Mouse (Mus musculus): ENCODE results near the gene Srcin1. TPM values are rescaled to one million over a fixed set of nuclear protein-coding genes. Genes with fewer than 3 reads are reported as not detected.

The Srcin1 gene
- polyA plus RNA-seq, 1 experiment from 2014 or later, result 8.5 TPM

DNA sequence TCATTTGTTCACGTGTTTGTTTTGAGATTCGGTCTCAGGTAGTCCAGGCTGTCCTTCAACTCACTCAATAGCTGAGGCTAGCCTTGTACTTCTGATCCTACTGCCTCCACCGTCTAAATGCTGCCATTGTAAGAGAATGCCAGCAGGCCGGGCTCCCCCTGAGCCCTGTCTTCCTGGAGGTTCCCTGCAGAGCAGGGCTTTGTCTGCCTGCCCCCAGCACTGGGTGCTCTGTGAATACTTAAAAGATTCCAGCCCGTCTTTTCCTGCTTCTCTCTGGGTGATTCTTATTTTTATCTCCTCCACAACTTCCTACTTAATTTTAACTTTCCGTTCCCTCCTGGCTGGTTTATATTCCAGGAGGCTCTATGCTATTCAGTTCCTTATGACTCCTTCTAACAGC lies 26.2 kb upstream of the Srcin1 start:
- no peak overlapping the region for H3K4me3 ChIP-seq (replicated peaks)
- no peak overlapping the region for H3K27ac ChIP-seq
- no peak overlapping the region for H3K4me2 ChIP-seq (replicated peaks)
- H3K4me1 ChIP-seq (replicated peaks), result no peaks in the 10 kb centered on the region
- no peaks in the 10 kb centered on the region for H3K36me3 ChIP-seq
- H3K27me3 ChIP-seq, result no peaks in the 10 kb centered on the region
- H3K9ac ChIP-seq (replicated peaks), result no peak overlapping the region
- no peaks in the 10 kb centered on the region for H3K9me3 ChIP-seq
- 18% methylated on average over 6 of the region's 6 CpGs for WGBS
- no peak for ATAC-seq

DNA sequence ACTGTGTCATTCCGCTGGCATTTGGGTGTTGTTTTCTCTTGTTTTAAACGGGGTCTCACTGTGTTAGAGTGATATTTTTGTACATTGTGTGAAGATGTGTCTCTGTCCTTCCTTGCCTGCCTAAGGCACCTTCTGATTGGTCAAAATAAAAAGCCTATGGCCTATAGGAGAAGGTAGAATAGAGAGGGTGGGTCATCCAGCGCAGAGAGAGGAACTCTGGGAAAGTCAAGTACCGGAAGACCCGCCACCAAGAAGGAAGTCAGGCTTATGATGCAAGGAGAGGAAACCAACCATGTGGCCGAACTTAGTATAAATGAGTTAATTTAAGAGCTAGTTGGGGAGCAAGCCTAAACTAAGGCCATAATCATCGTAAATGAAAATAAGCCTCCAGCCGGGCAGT lies 23.1 kb upstream of the Srcin1 start:
- Histone ChIP-seq H3K9ac (replicated peaks) (no peak overlapping the region), H3K4me3 (replicated peaks) (no peak overlapping the region), H3K27me3 (no peaks in the 10 kb centered on the region), H3K27ac (no peak overlapping the region), H3K9me3 (no peaks in the 10 kb centered on the region), H3K4me1 (replicated peaks) (no peaks in the 10 kb centered on the region), H3K4me2 (replicated peaks) (no peak overlapping the region), H3K36me3 (no peaks in the 10 kb centered on the region)
- WGBS, result 93% methylated on average over 8 of the region's 8 CpGs
- ATAC-seq, result no peak

DNA sequence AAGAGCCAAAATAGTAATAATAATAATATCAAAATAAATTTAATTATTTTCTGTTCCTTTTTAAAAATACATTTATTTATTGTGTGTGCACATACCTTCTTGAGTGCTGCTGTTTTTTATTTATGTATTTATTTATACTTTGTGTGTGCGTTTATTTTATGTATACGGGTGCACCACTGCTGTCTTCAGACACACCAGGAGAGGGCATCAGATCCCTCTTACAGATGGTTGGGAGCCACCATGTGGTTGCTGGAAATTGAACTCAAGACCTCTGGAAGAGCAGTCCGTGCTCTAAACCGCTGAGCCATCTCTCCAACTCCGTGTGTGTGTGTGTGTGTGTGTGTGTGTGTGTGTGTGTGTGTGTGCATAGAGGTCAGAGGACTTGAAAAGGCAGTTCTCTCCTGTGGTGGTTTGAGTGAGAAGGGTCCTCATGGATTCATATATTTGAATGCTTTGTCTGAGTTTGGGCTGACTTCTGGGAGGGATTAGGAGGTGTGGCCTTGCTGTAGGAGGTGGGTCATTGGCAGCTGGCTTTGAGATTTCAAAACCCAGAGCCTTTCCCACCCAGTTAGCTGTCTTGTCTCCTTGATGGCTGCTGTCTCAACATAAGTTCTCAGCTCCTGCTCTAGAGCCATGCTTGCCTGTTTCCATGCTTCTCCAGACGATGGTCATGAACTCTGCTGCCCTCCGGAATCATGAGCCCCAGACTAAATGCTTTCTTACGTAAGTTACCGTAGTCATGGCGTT lies 22.1 kb upstream of the Srcin1 start:
- no peaks in the 10 kb centered on the region for H3K4me1 ChIP-seq (replicated peaks)
- H3K4me3 ChIP-seq (replicated peaks), result no peak overlapping the region
- no peaks in the 10 kb centered on the region for H3K9me3 ChIP-seq
- H3K27ac ChIP-seq, result no peak overlapping the region
- H3K27me3 ChIP-seq, result no peaks in the 10 kb centered on the region
- no peak for ATAC-seq
- 77% methylated on average over 10 of the region's 10 CpGs for WGBS
- H3K9ac ChIP-seq (replicated peaks), result no peak overlapping the region
- H3K36me3 ChIP-seq, result no peaks in the 10 kb centered on the region
- no peak overlapping the region for H3K4me2 ChIP-seq (replicated peaks)

DNA sequence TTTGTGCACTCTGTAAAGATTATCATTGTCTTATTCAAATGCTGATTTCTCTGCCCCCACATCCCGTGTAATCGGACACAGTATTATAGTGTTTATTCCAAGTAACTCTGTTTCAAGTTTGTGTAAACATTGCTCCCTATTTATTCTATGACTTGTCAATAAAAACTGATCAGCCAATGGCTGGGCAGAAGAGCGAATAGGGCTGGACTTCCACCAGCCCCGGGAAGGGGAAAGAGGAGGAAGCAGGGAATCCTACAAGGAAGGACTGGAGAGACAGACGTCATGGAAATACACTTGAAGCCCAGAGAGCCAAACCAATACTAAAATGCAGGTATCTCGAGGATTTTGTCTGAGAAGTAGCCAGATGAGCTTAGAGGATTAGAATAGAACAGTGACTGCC lies 18.1 kb upstream of the Srcin1 start:
- Histone ChIP-seq H3K9ac (replicated peaks) (no peak overlapping the region), H3K9me3 (no peaks in the 10 kb centered on the region), H3K36me3 (no peaks in the 10 kb centered on the region), H3K4me3 (replicated peaks) (no peak overlapping the region), H3K27me3 (0 out of 2 replicates have a peak, but pooled peaks cover 7% of the 10 kb centered on the region), H3K4me1 (replicated peaks) (peaks cover 15% of the 10 kb centered on the region), H3K27ac (no peak overlapping the region), H3K4me2 (replicated peaks) (no peak overlapping the region)
- 60% methylated on average over 6 of the region's 6 CpGs for WGBS
- ATAC-seq, result no peak

DNA sequence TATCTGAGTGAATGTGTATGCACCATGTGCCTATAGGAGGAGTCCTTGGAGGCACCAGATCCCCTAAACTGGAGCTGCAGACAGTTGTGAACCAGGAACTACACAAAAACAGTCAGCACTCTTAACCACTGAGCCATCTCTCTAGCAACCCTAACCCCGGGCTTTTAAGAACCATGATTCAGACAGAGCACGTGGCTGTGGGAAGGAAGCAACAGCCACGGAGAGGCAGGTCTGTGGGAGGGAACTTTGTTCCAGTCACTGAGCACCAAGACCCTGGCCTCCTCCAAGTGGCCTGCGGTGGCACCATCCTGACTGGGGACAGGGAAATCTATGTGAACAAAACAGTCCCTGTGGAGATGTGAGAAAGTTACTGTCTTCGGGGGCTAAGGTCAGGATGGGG lies 15.9 kb upstream of the Srcin1 start:
- H3K9ac ChIP-seq (replicated peaks), result no peak overlapping the region
- 26% methylated on average over 5 of the region's 5 CpGs for WGBS
- H3K27me3 ChIP-seq, result 0 out of 2 replicates have a peak, but pooled peaks cover 7% of the 10 kb centered on the region
- H3K9me3 ChIP-seq, result no peaks in the 10 kb centered on the region
- H3K4me3 ChIP-seq (replicated peaks), result no peak overlapping the region
- H3K4me2 ChIP-seq (replicated peaks), result no peak overlapping the region
- peaks cover 17% of the 10 kb centered on the region for H3K4me1 ChIP-seq (replicated peaks)
- H3K27ac ChIP-seq, result no peak overlapping the region
- no peak for ATAC-seq
- H3K36me3 ChIP-seq, result no peaks in the 10 kb centered on the region

DNA sequence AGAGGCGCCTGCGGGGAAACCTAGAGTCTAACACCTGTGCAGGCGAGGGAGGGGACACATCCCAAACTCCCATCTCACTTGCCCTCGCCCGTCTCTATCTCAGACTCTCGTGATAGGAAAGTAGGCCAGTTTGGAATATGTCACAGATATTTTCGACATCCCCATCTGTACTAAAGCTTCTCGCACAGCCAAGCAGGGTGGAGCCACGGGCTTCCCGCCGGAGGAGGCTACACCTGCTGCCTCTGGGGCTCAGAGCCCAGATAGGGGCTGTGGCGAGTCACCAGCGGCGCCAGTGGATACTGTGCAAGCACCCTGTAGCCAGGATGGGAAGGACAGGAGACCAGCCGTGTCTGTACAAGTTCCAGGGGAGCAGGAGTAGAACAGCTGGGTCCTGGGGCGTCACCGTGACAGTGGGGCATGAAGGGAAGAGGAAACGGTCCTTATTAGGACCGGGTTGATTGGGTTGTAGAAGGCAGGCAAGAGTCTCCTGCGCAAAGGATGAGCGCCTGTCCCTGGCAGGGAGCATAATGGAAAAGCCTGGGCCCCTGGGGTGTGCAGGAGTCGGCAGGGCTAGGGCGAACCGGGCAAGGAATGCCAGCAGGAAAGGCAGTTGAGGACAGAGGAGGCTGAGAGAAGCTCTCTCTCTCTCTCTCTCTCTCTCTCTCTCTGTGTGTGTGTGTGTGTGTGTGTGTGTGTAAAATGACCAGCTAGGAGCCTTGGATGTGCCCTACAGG lies 14.4 kb upstream of the Srcin1 start:
- H3K9ac ChIP-seq (replicated peaks), result no peak overlapping the region; the same call in 1 of the 2 replicates
- H3K4me3 ChIP-seq (replicated peaks), result no peak overlapping the region
- no peaks in the 10 kb centered on the region for H3K9me3 ChIP-seq
- H3K36me3 ChIP-seq, result no peaks in the 10 kb centered on the region
- H3K27ac ChIP-seq, result no peak overlapping the region
- H3K4me1 ChIP-seq (replicated peaks), result peaks cover 17% of the 10 kb centered on the region
- H3K27me3 ChIP-seq, result 0 out of 2 replicates have a peak, but pooled peaks cover 7% of the 10 kb centered on the region
- 30% methylated on average over 24 of the region's 24 CpGs for WGBS
- 0 out of 2 replicates have a peak overlapping the region, but pooled peaks have one; percentile 3 for H3K4me2 ChIP-seq (replicated peaks)
- ATAC-seq, result 0 out of 2 replicates have a peak, but pooled peaks have one; percentile 30

DNA sequence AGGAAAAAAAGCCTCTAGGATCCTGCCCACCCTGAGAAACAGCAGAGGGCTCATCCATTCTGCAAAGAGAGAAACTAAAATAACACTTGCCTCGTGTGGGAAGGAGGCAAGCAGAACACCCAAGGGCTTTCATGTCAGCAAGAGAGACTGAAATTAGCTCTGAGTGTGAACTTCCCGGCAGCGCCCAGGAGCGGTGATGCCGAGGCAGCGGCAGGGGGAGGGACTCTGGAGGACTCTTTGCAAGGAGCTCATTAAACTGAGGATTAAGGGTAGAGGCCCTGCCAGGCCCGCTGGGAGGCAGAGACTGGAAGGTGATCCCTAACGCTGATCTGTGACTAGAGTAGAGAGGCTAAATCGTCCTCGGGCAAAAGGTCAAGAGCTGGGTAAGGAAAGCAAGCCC lies 13.2 kb upstream of the Srcin1 start:
- peaks cover 17% of the 10 kb centered on the region for H3K4me1 ChIP-seq (replicated peaks)
- no peaks in the 10 kb centered on the region for H3K36me3 ChIP-seq
- no peak overlapping the region for H3K9ac ChIP-seq (replicated peaks)
- H3K4me2 ChIP-seq (replicated peaks), result no peak overlapping the region
- H3K4me3 ChIP-seq (replicated peaks), result no peak overlapping the region
- 0 out of 2 replicates have a peak, but pooled peaks cover 7% of the 10 kb centered on the region for H3K27me3 ChIP-seq
- 0 out of 2 replicates have a peak overlapping the region, but pooled peaks have one; percentile 39 for H3K27ac ChIP-seq
- 2% methylated on average over 10 of the region's 10 CpGs for WGBS
- ATAC-seq, result no peak
- H3K9me3 ChIP-seq, result no peaks in the 10 kb centered on the region

DNA sequence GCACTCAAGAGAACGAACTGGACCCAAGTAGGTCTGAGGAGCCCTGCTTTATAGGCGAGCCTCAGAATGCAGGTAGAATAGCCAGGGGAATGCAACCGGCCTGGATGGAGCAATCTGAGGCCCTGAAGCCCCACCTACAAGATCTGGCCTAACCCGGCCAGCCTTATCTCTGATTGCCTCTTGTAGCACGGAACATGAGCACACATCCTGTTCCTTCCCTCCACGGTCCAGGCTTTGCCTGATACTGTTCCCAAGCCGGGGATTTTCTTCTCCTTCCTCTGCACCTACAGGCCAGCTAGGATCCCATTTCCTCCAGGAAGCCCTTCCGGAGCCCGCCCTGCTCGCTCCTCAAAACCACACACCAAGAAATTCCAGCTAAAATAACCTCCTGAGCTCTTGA lies 9.9 kb upstream of the Srcin1 start:
- Histone ChIP-seq H3K4me3 (replicated peaks) (no peak overlapping the region), H3K36me3 (no peaks in the 10 kb centered on the region), H3K4me1 (replicated peaks) (peaks cover 17% of the 10 kb centered on the region), H3K4me2 (replicated peaks) (no peak overlapping the region), H3K27me3 (0 out of 2 replicates have a peak, but pooled peaks cover 7% of the 10 kb centered on the region), H3K9me3 (no peaks in the 10 kb centered on the region), H3K27ac (no peak overlapping the region), H3K9ac (replicated peaks) (no peak overlapping the region)
- whole genome bisulfite sequencing, result 81% methylated on average over 10 of the region's 10 CpGs
- no peak for ATAC-seq

DNA sequence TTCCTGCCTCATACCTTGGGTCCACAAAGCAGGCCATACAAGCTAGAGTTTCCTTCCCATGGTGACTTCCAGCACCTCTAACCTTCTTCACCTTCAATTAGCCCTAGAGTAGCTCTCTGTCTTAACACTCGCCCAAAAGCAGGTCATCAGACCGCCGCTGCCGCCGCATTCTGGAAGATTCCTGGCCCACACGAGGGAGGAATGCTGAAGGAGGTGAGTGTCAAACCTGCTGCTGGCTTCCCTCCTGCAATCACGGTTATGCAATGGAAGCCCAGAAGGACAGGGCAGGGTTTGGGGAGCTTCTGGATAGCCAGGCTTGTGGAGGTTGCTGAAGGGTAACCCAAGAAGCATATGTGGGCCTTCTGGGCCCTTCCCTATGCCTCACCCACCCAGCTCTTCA lies 8.5 kb upstream of the Srcin1 start:
- Histone ChIP-seq H3K4me3 (replicated peaks) (no peak overlapping the region), H3K27me3 (no peaks in the 10 kb centered on the region), H3K9me3 (no peaks in the 10 kb centered on the region), H3K4me2 (replicated peaks) (no peak overlapping the region), H3K9ac (replicated peaks) (no peak overlapping the region), H3K4me1 (replicated peaks) (peaks cover 10% of the 10 kb centered on the region), H3K36me3 (no peaks in the 10 kb centered on the region), H3K27ac (no peak overlapping the region)
- no peak for ATAC-seq
- WGBS, result 84% methylated on average over 7 of the region's 7 CpGs

DNA sequence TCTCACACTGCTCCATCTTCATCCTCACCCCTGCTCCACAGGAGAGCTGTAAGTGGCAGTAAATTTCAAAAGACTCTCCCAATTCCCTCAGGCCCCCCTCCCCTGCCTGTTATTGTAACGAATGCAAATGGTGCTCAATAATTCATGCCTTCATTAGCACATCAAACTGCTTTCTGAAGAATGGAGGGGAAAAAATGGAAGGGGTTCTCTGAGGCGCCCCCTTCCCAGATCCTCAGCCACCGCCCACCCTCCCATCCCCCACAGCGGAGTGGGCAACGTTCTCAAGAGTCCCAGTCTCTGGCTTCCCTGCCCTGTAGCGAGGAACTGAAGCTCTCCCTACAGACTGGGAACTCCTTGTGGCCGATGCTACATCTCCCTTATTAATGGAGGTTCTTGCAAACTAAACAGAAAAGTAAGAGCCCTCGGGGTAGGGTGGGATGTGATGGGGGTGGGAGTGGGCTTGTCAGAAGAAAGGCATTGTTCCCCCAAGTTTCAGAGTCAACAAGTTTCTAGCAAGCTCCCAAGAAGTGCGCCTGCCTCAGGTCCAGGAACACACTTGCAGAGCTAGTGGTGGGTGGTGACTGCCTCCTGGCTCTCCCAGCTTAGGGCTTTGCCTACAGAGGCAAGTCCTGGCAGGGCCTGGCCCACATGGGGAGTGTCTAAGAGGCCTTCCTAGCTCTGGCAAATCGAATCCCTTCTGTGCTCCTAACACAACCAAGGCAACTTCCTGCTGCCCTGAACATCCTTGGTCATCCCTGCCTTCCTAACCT lies 3.3 kb upstream of the Srcin1 start:
- H3K9ac ChIP-seq (replicated peaks), result no peak overlapping the region
- 0 out of 2 replicates have a peak, but pooled peaks cover 13% of the 10 kb centered on the region for H3K27me3 ChIP-seq
- H3K36me3 ChIP-seq, result no peaks in the 10 kb centered on the region
- H3K4me3 ChIP-seq (replicated peaks), result no peak overlapping the region
- ATAC-seq, result no peak
- H3K27ac ChIP-seq, result peak overlapping the region; percentile 46
- H3K9me3 ChIP-seq, result no peaks in the 10 kb centered on the region
- WGBS, result 7% methylated on average over 10 of the region's 10 CpGs
- H3K4me2 ChIP-seq (replicated peaks), result peak overlapping the region; percentile 22; the same call in 1 of the 2 replicates
- H3K4me1 ChIP-seq (replicated peaks), result peaks cover 30% of the 10 kb centered on the region

DNA sequence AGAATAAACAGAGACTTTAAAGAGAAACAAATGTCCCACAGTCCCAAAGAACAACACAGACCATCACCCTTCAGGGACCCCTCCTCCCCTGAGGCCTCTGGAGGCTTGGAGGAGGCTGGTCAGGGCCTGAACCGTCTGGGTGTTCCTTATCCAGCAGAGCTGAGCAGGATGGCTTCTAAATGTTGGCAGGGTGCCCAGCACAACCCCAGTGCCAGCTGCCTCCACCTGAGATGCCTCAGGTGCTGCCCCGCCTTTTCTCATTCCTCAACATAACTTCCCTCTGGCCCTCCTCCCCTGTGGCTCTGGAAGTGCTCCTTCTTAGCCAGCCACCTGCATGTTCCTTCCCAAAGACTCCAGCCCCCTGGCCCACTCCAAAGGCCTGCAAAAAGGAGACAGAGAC lies 2.3 kb upstream of the Srcin1 start:
- H3K4me1 ChIP-seq (replicated peaks), result peaks cover 40% of the 10 kb centered on the region
- no peak overlapping the region for H3K9ac ChIP-seq (replicated peaks)
- no peak for ATAC-seq
- H3K9me3 ChIP-seq, result no peaks in the 10 kb centered on the region
- H3K4me3 ChIP-seq (replicated peaks), result no peak overlapping the region
- peak overlapping the region; percentile 46; the same call in 1 of the 2 replicates for H3K27ac ChIP-seq
- 0 out of 2 replicates have a peak, but pooled peaks cover 13% of the 10 kb centered on the region for H3K27me3 ChIP-seq
- H3K4me2 ChIP-seq (replicated peaks), result no peak overlapping the region
- WGBS, result 47% methylated on average over 2 of the region's 2 CpGs
- no peaks in the 10 kb centered on the region for H3K36me3 ChIP-seq
